Mouse (Mus musculus) neural tube, embryonic 14.5 days (tissue): Measurements from ENCODE around the gene Cd6. TPM values are rescaled to one million over a fixed set of nuclear protein-coding genes. Genes with fewer than 3 reads are reported as not detected.

Experiments used
- ATAC-seq: fragments of 200-750 bp; cut with Nextera tagmentation; 2 replicates; pipeline ENCODE4 v1.8.0; 2017; ENCODE audit warnings: low read depth, mild to moderate bottlenecking, moderate TSS enrichment, moderate library complexity
- H3K27ac ChIP-seq: fragments of 300-500 bp; sonication (generic); 2 replicates; pipeline ENCODE4 v1.5.1; 2014; ENCODE audit warnings: low read depth, mild to moderate bottlenecking, control low read depth, low read length, moderate library complexity, mixed read lengths
- H3K27me3 ChIP-seq: fragments of 300-500 bp; sonication (generic); 2 replicates; pipeline ENCODE4 v1.6.1; 2014; ENCODE audit warnings: low read length; ENCODE audit not compliant: control insufficient read depth, insufficient read depth
- H3K36me3 ChIP-seq: fragments of 300-500 bp; sonication (generic); 2 replicates; pipeline ENCODE4 v1.6.1; 2014; ENCODE audit warnings: low read length, mixed read lengths; ENCODE audit not compliant: control insufficient read depth, insufficient read depth
- H3K4me1 ChIP-seq: fragments of 300-500 bp; sonication (generic); 2 replicates; pipeline ENCODE4 v1.6.1; 2014; ENCODE audit warnings: low read length; ENCODE audit not compliant: control insufficient read depth, insufficient read depth
- H3K4me2 ChIP-seq: fragments of 300-500 bp; sonication (generic); 2 replicates; pipeline ENCODE4 v1.6.1; 2014; ENCODE audit warnings: mild to moderate bottlenecking, low read depth, low read length, control low read depth
- H3K4me3 ChIP-seq: fragments of 300-500 bp; sonication (generic); 2 replicates; pipeline ENCODE4 v1.5.1; 2014; ENCODE audit warnings: low read depth, low read length, control low read depth, mixed read lengths
- H3K9ac ChIP-seq: fragments of 300-500 bp; sonication (generic); replicated peaks from 2 replicates; pipeline ENCODE4 v1.6.1; 2014; ENCODE audit warnings: low read depth, mild to moderate bottlenecking, control low read depth, low read length, mixed read lengths
- H3K9me3 ChIP-seq: fragments of 300-500 bp; sonication (generic); 2 replicates; pipeline ENCODE4 v1.6.1; 2016; ENCODE audit warnings: low read length; ENCODE audit not compliant: control insufficient read depth
- WGBS: fragments of 180-500 bp; shearing (Covaris S2); extraction: QIAGEN DNeasy Blood & Tissue Kit; methylation state at CpG from one replicate; pipeline ENCODE4 v1.1.7; 2014; 5-methylcytosine and 5-hydroxymethylcytosine counted together
- polyA plus RNA-seq: library from polyadenylated mRNA; unstranded; fragments of >200 nt; fragmentation: Nextera tagmentation; extraction: Ambion mirVana; gene quantifications from 2 replicates; pipeline ENCODE4 v1.2.1, GENCODE M21; 2014

Gene Cd6
- polyA plus RNA-seq, 1 experiment from 2014 or later: not detected

DNA sequence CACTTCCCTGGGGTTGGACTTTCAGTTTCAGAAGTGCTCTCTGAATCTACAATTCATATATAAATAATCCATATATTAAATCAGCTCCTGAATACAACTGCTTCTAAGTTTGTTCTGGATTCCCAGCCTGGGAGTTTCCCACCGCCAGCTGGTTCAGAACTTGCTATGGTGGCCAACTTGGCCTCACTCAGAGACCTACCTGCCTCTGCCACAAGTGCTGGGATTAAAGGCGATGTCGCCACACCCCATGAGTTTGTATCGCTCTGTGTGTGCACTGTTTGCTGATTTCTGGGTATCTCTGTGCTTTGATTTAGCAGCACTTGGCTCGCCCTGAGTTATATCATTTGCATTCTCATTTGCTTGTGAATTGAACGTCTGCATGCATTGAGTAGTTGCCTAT lies 77.8 kb downstream of the Cd6 start:
- H3K9me3 ChIP-seq: no peaks in the 10 kb centered on the region
- no peak for ATAC-seq

DNA sequence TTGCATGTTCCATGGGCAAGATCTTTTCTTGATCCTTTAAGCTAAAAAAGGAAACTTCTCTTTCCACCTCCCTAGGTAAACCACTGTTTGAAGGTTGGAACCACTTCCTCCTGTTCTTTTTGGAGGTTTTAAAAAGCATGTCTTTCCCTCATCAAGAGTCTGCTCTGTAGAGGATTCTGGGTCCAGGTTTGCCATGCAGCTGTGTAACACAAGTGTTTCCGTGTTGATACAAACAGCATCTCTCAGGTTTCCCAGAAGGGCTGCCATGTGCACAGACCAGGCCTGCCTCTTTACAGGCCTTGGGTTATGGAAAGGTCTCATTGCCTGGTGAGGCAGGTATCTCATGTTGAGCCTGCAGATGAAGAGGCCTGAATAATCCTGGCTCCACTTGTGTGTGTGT lies 78.3 kb downstream of the Cd6 start:
- H3K27me3 ChIP-seq: no peaks in the 10 kb centered on the region
- no peaks in the 10 kb centered on the region for H3K9me3 ChIP-seq
- H3K27ac ChIP-seq: no peak overlapping the region
- no peak overlapping the region for H3K9ac ChIP-seq
- 100% methylated on average over 1 of the region's 1 CpGs for WGBS
- ATAC-seq: no peak
- no peaks in the 10 kb centered on the region for H3K36me3 ChIP-seq
- H3K4me1 ChIP-seq: no peaks in the 10 kb centered on the region
- no peak overlapping the region for H3K4me3 ChIP-seq
- no peak overlapping the region for H3K4me2 ChIP-seq

More for the DNA sequence above, 77.8 kb downstream of the Cd6 start:
- 90% methylated on average over 6 of the region's 6 CpGs for WGBS
- no peak overlapping the region for H3K9ac ChIP-seq
- no peak overlapping the region for H3K4me3 ChIP-seq
- no peaks in the 10 kb centered on the region for H3K36me3 ChIP-seq
- no peaks in the 10 kb centered on the region for H3K27me3 ChIP-seq
- no peak overlapping the region for H3K4me2 ChIP-seq
- H3K27ac ChIP-seq: no peak overlapping the region
- no peaks in the 10 kb centered on the region for H3K4me1 ChIP-seq

DNA sequence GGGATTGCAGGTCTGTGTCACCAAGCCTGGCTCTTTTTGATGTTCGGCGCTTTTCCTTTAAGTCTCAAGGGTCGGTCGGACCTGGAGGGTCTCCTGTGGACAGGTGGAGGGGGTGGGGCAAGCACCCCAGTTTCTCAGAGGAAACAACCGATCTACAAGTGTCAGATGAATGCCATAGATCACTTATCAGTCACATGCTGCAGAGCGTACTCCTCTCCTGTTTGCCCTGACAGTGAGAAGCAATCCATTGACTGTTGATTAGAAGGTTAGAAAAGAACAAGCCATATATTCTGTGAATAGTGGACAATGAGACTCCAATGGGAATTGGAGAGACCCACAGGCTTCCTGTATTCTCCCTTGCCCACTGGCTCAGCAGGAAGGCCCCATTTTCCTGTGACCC lies 79.7 kb downstream of the Cd6 start:
- Histone ChIP-seq H3K9ac (no peak overlapping the region), H3K9me3 (no peaks in the 10 kb centered on the region), H3K4me2 (no peak overlapping the region), H3K4me3 (no peak overlapping the region), H3K27ac (no peak overlapping the region), H3K36me3 (no peaks in the 10 kb centered on the region), H3K4me1 (no peaks in the 10 kb centered on the region), H3K27me3 (no peaks in the 10 kb centered on the region)
- no peak for ATAC-seq
- WGBS: 80% methylated on average over 6 of the region's 6 CpGs

DNA sequence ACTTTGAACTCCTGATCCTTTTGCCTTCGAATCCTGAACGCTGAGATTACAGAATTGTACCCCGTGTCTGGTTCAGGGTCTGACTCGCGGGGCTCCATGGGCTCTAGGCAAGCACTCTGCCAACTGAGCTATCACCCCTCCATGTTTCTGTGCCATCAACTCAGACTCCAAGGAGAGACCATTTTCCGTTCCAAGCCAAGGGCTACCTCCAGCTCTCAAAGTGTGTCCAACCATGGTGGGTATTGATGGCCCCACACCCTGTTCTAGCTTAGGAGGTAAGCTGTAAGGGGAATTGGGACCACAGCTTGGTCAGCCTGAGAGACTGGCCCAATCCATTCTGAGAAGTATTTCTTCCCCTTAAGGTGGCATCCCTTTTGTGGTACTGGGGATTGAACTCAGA lies 80.6 kb downstream of the Cd6 start:
- H3K27me3 ChIP-seq: no peaks in the 10 kb centered on the region
- H3K4me3 ChIP-seq: no peak overlapping the region
- H3K27ac ChIP-seq: no peak overlapping the region
- H3K9me3 ChIP-seq: no peaks in the 10 kb centered on the region
- H3K4me1 ChIP-seq: no peaks in the 10 kb centered on the region
- WGBS: 94% methylated on average over 6 of the region's 6 CpGs
- no peak overlapping the region for H3K9ac ChIP-seq
- H3K4me2 ChIP-seq: no peak overlapping the region
- H3K36me3 ChIP-seq: no peaks in the 10 kb centered on the region
- ATAC-seq: no peak

DNA sequence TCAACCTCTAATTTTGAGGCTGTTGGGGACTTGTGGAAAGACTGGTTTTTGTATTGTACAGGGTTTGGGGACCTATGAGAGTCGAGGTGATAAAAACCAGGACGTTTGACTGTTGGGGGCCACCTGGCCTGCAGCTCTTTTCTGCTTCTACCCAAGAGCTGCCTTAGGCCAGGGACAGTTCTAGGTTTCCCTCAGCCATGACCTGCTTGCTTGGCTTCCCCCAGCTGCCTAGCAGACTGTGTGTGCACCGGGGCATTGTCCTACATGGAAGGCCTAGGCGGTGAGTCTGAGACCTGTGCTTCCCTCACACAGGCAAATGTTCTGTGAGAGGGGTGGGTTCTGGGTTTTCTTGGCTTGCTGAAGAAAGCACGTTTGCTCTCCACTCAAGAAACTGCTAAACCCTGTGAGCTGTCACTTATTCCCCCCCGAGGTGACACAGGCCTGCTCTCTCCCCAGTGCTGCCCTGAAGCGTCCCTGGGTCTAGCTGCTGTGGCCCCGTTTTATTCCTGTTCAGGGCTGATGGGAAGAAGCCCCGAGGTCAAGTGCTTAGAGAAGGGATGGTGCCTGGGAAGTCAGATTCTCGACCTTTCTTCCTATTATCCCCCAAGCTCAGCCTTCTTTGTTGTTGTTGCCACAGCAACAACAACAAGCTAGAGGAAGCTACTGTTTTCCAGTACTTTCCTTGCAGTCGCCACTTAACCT lies 81.3 kb downstream of the Cd6 start:
- Histone ChIP-seq H3K4me3 (no peak overlapping the region), H3K4me2 (no peak overlapping the region), H3K9ac (no peak overlapping the region), H3K4me1 (no peaks in the 10 kb centered on the region), H3K9me3 (no peaks in the 10 kb centered on the region), H3K27ac (no peak overlapping the region), H3K27me3 (no peaks in the 10 kb centered on the region), H3K36me3 (no peaks in the 10 kb centered on the region)
- 56% methylated on average over 11 of the region's 11 CpGs for WGBS
- no peak for ATAC-seq

DNA sequence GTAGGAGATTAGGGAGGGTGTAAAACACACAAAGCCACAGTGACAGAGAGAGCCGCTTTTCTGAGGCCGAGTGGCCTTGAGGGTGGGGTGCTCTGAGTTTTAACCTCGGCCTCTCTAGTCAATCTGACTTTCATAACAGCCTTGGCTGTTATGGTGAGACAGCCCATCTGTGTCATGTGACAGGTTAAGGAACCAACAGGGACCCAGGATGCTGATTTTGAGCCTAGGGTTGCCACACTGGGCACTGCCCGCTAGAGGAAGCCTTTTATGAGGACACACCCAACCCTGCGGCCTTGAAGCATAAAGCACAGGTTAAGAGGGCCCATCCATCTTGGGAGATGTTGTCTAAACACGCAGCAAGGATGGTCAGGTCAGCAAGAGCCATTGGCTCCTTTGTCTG lies 82.1 kb downstream of the Cd6 start:
- Histone ChIP-seq H3K27ac (no peak overlapping the region), H3K4me2 (no peak overlapping the region), H3K9me3 (no peaks in the 10 kb centered on the region), H3K4me3 (no peak overlapping the region), H3K9ac (no peak overlapping the region), H3K36me3 (no peaks in the 10 kb centered on the region), H3K27me3 (no peaks in the 10 kb centered on the region), H3K4me1 (no peaks in the 10 kb centered on the region)
- whole genome bisulfite sequencing: 89% methylated on average over 6 of the region's 6 CpGs
- no peak for ATAC-seq

DNA sequence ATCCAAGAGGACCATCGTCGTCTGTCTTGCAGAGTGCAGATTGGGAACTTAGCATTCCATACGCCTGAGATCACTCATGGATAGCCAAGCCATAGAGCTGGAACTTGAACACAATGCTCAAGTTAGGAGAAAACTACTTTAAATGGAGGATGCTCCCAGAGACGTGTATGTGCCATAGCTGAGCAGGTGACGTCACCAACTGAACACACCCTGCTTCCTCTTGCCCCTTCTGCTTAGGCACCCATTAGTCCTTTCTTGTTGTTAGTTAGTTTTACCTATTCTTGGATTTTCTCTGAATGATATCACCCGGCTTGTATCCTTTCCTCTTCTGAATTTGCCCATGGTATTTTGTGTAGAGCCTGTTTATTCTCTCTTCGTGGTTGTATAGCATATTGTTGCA lies 82.7 kb downstream of the Cd6 start:
- H3K9me3 ChIP-seq: no peaks in the 10 kb centered on the region
- H3K27ac ChIP-seq: no peak overlapping the region
- no peaks in the 10 kb centered on the region for H3K36me3 ChIP-seq
- no peak overlapping the region for H3K9ac ChIP-seq
- H3K27me3 ChIP-seq: no peaks in the 10 kb centered on the region
- no peak overlapping the region for H3K4me3 ChIP-seq
- no peak for ATAC-seq
- no peaks in the 10 kb centered on the region for H3K4me1 ChIP-seq
- no peak overlapping the region for H3K4me2 ChIP-seq
- WGBS: 90% methylated on average over 7 of the region's 7 CpGs

DNA sequence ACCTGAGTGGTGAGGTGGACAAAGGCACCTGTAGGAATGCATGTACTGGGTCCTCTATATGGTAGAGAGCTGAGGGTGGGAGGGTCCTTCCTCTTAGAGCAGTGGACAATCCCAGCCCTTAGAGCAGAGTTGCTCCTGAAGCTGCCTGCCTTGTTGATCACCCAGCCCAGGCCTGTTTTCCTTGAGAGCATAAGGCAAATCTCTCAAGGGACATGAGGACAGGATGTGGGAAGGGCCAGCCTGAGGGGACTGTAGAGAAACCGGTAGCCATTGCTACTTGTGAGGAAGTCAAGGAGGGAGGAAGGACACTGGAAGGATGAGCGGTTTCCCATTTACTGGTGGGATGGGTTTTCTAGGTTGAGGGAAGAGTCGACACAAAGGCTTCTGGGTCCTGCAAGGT lies 87.3 kb downstream of the Cd6 start:
- Histone ChIP-seq H3K27ac (no peak overlapping the region), H3K36me3 (no peaks in the 10 kb centered on the region), H3K4me2 (no peak overlapping the region), H3K9ac (no peak overlapping the region), H3K4me3 (no peak overlapping the region), H3K4me1 (no peaks in the 10 kb centered on the region), H3K27me3 (no peaks in the 10 kb centered on the region), H3K9me3 (no peaks in the 10 kb centered on the region)
- ATAC-seq: no peak
- 76% methylated on average over 3 of the region's 3 CpGs for WGBS

DNA sequence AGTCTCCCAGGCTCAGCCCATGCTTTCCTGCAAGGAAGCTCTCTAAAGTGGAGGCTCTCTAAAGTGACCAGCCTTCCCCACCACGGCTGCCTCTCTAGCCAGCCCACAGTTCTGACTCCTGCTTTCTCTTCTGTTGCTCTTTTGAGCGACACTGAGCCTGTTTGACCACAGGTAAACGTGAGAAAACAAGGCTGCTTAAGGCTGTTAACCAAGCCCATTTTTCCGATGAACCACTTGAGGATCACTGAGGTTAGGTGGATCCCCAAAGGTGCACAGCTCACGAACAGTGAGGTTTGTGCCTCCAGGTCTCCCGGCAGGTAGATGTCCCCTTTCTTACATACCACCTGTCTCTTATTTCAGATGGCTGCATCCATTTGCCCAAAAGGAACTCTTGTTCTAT lies 87.7 kb downstream of the Cd6 start:
- H3K27ac ChIP-seq: no peak overlapping the region
- no peak overlapping the region for H3K9ac ChIP-seq
- no peak for ATAC-seq

More for the DNA sequence above, 87.7 kb downstream of the Cd6 start:
- Histone ChIP-seq H3K27me3 (no peaks in the 10 kb centered on the region), H3K4me1 (no peaks in the 10 kb centered on the region), H3K36me3 (no peaks in the 10 kb centered on the region), H3K4me3 (no peak overlapping the region), H3K9me3 (no peaks in the 10 kb centered on the region), H3K4me2 (no peak overlapping the region)
- 79% methylated on average over 6 of the region's 6 CpGs for WGBS
